9 mouse cellular contexts compared by ENCODE assay signal in genomic region chr14:25623698-25624097, GRCm38 (mm10).
DNase-seq lines count a peak whose midpoint lies in the region; ATAC-seq and TF ChIP-seq lines count a peak whose summit lies in the region.
"Had no signal": no experiment of that assay in that cellular context is flagged by ENCODE, and none has a peak within 500 bp of the region (broad histone marks: within the 10 kb centered on the region; RNA-seq: fewer than 3 reads in every experiment).

No protein-coding gene starts in this region.

- H3K27me3 ChIP-seq in lung, embryonic 14.5 days (ENCODE audit: insufficient read depth, low read length): no peaks in the 10 kb centered on the region
- no peaks in the 10 kb centered on the region for H3K27me3 ChIP-seq in liver, embryonic 11.5 days (replicated peaks; ENCODE audit: control insufficient read depth, insufficient read depth, low read length)
- H3K27me3 ChIP-seq: liver, embryonic 13.5 days had no signal

- no peak for TF ChIP-seq CTCF in lung, embryonic 14.5 days (IDR thresholded peaks at IDR 0.05; ENCODE audit: low read depth)
- TF ChIP-seq CTCF in left cerebral cortex, adult 2 months (IDR thresholded peaks at IDR 0.05): no peak

- H3K27ac ChIP-seq in lung, embryonic 14.5 days (ENCODE audit: low read depth): peak overlapping the region; percentile 66; the same call in 1 of the 2 replicates
- peak overlapping the region; percentile 77 for H3K27ac ChIP-seq in left cerebral cortex, adult 2 months
- H3K27ac ChIP-seq in liver, embryonic 11.5 days (ENCODE audit: low read depth, low read length): no peak overlapping the region; the same call in 1 of the 2 replicates
- H3K27ac ChIP-seq: liver, embryonic 13.5 days had no signal

- no peaks in the 10 kb centered on the region for H3K9me3 ChIP-seq in lung, embryonic 14.5 days (ENCODE audit: low read depth, low read length)
- no peaks in the 10 kb centered on the region for H3K9me3 ChIP-seq in liver, embryonic 11.5 days (ENCODE audit: control insufficient read depth, low read length)
- H3K9me3 ChIP-seq: liver, embryonic 13.5 days had no signal

- H3K4me3 ChIP-seq in lung, embryonic 14.5 days (ENCODE audit: low read depth, low read length): no peak overlapping the region
- no peak overlapping the region for H3K4me3 ChIP-seq in left cerebral cortex, adult 2 months
- no peak overlapping the region for H3K4me3 ChIP-seq in liver, embryonic 11.5 days (ENCODE audit: low read depth, low read length)
- H3K4me3 ChIP-seq: liver, embryonic 13.5 days had no signal

- H3K36me3 ChIP-seq in lung, embryonic 14.5 days (ENCODE audit: insufficient read depth): peaks cover 21% of the 10 kb centered on the region
- peaks cover 10% of the 10 kb centered on the region; the same call in 1 of the 2 replicates for H3K36me3 ChIP-seq in liver, embryonic 11.5 days (ENCODE audit: control insufficient read depth, insufficient read depth, low read length)

- ATAC-seq in lung, embryonic 14.5 days (ENCODE audit: insufficient read depth): no peak
- no peak for ATAC-seq in liver, embryonic 11.5 days (replicated peaks; ENCODE audit: low FRiP score)

- peak; percentile 28 for DNase-seq in embryo, embryonic 10.5 days (ENCODE audit: low spot score)
- no peak for DNase-seq in embryo, embryonic 9.5 days (ENCODE audit: extremely low spot score)
- DNase-seq in lung, embryonic 14.5 days: no peak
- DNase-seq in lung, postnatal 4 days: no peak
- peak in 1 of 2 experiments; percentile 37 for DNase-seq in left cerebral cortex, adult 2 months (ENCODE audit: extremely low spot score in 1 of 2, low spot score in 2 of 2)
- DNase-seq in retina, postnatal 1 day: peak; percentile 71
- no peak for DNase-seq in liver, embryonic 11.5 days (ENCODE audit: low spot score)
- DNase-seq in embryo, embryonic 11 days: no peak
- DNase-seq: liver, embryonic 13.5 days had no signal

- H3K4me1 ChIP-seq in lung, embryonic 14.5 days (ENCODE audit: insufficient read depth): no peaks in the 10 kb centered on the region
- H3K4me1 ChIP-seq in liver, embryonic 11.5 days (replicated peaks; ENCODE audit: control insufficient read depth, insufficient read depth, low read length): peaks cover 15% of the 10 kb centered on the region

- no peak overlapping the region for H3K4me2 ChIP-seq in lung, embryonic 14.5 days
- no peak overlapping the region for H3K4me2 ChIP-seq in liver, embryonic 11.5 days
- H3K4me2 ChIP-seq: liver, embryonic 13.5 days had no signal

- WGBS in lung, embryonic 14.5 days: 45% methylated on average over 7 of the region's 7 CpGs
- WGBS in liver, embryonic 11.5 days: 72% methylated on average over 7 of the region's 7 CpGs

- intact Hi-C loops in left cerebral cortex, adult 2 months (cut with DNase I): no loop called here

- no peak overlapping the region for H3K9ac ChIP-seq in lung, embryonic 14.5 days
- no peak overlapping the region for H3K9ac ChIP-seq in liver, embryonic 11.5 days (ENCODE audit: low read depth, low read length)
- H3K9ac ChIP-seq: liver, embryonic 13.5 days had no signal

Comparison
In these comparisons a context has a peak if more than half of its experiments do, and no peak if none do; other contexts are left out.
1. DNase-seq: peak in embryo, embryonic 10.5 days (single experiment) and retina, postnatal 1 day (single experiment); none in embryo, embryonic 9.5 days (single experiment), lung, embryonic 14.5 days (single experiment), lung, postnatal 4 days (0 of 2), liver, embryonic 11.5 days (single experiment) and embryo, embryonic 11 days (single experiment).